Mouse (Mus musculus) heart, postnatal 0 days (tissue): ENCODE data around the gene Lonp1.

Experiments used
- CTCF ChIP-seq: IDR thresholded peaks from 2 replicates; pipeline ENCODE4 v1.5.1; 2016; ENCODE audit warnings: antibody characterized with exemption, control low read depth, low read depth
- EP300 ChIP-seq: IDR thresholded peaks from 2 replicates; pipeline ENCODE4 v1.6.1; 2016; ENCODE audit warnings: antibody characterized with exemption, low read depth

GRCm38 (mm10) chr17:56583071-56583470 is 43.6 kb downstream of the Lonp1 start:
- no peak for TF ChIP-seq CTCF
- no peak for TF ChIP-seq EP300
